In genomic region chr9:118168544-118168943, GRCm38 (mm10) we compare ENCODE assay signal across 8 mouse cellular contexts. TPM values are rescaled to one million over a fixed set of nuclear protein-coding genes. Genes with fewer than 3 reads are reported as not detected.
DNase-seq lines count a peak whose midpoint lies in the region; ATAC-seq lines count a peak whose summit lies in the region.

No protein-coding gene starts in this region.

- no peak overlapping the region for H3K27ac ChIP-seq in kidney, embryonic 14.5 days (ENCODE audit: low read depth, low read length)
- no peak overlapping the region for H3K27ac ChIP-seq in intestine, embryonic 16.5 days (ENCODE audit: low read length)

- ATAC-seq in kidney, embryonic 14.5 days (ENCODE audit: low FRiP score, low TSS enrichment), result no peak
- peak; percentile 99 for ATAC-seq in granulocyte monocyte progenitor cell, adult 5-6 weeks (replicated peaks; ENCODE audit: poor library complexity, severe bottlenecking)
- no peak for ATAC-seq in intestine, embryonic 16.5 days

- WGBS in kidney, embryonic 14.5 days, result 46% methylated on average over 5 of the region's 5 CpGs
- WGBS in intestine, embryonic 16.5 days, result 41% methylated on average over 5 of the region's 5 CpGs

- no peak overlapping the region for H3K4me2 ChIP-seq in kidney, embryonic 14.5 days (replicated peaks; ENCODE audit: low read depth, low read length)
- no peak overlapping the region for H3K4me2 ChIP-seq in intestine, embryonic 16.5 days (ENCODE audit: low read depth, low read length)

- peak; percentile 20 for DNase-seq in kidney, adult 18-20 months
- DNase-seq in ES-CJ7 (ENCODE audit: low read depth, low spot score), result peak; percentile 52
- DNase-seq in naive thymus-derived CD4-positive, alpha-beta T cell, adult 2 months (ENCODE audit: low read depth), result peak; percentile 64
- DNase-seq in right cerebral cortex, postnatal 36 days (ENCODE audit: low spot score in 2 of 2), result no peak
- DNase-seq in left cerebral cortex, postnatal 4 days, result no peak

- no peak overlapping the region for H3K4me3 ChIP-seq in kidney, embryonic 14.5 days (ENCODE audit: low read length)
- H3K4me3 ChIP-seq in intestine, embryonic 16.5 days (ENCODE audit: low read length), result no peak overlapping the region

- intact Hi-C loops in left cerebral cortex, postnatal 4 days (cut with DNase I), result no loop called here

- H3K36me3 ChIP-seq in kidney, embryonic 14.5 days (ENCODE audit: control insufficient read depth, insufficient read depth, low read length), result no peaks in the 10 kb centered on the region
- H3K36me3 ChIP-seq in intestine, embryonic 16.5 days (ENCODE audit: control insufficient read depth, insufficient read depth, low read length), result no peaks in the 10 kb centered on the region

- H3K27me3 ChIP-seq in kidney, embryonic 14.5 days (ENCODE audit: control insufficient read depth, insufficient read depth, low read length), result no peaks in the 10 kb centered on the region
- no peaks in the 10 kb centered on the region for H3K27me3 ChIP-seq in intestine, embryonic 16.5 days (replicated peaks; ENCODE audit: control insufficient read depth, insufficient read depth, low read length)

- H3K9ac ChIP-seq in kidney, embryonic 14.5 days (ENCODE audit: low read depth, low read length), result no peak overlapping the region
- no peak overlapping the region for H3K9ac ChIP-seq in intestine, embryonic 16.5 days (ENCODE audit: low read depth, low read length)

- H3K4me1 ChIP-seq in kidney, embryonic 14.5 days (ENCODE audit: control insufficient read depth, insufficient read depth, low read length), result no peaks in the 10 kb centered on the region
- H3K4me1 ChIP-seq in intestine, embryonic 16.5 days (ENCODE audit: control insufficient read depth, insufficient read depth, low read length), result no peaks in the 10 kb centered on the region

- H3K9me3 ChIP-seq in kidney, embryonic 14.5 days (ENCODE audit: control insufficient read depth, low read length), result peaks cover 5% of the 10 kb centered on the region; the same call in 1 of the 2 replicates
- no peaks in the 10 kb centered on the region for H3K9me3 ChIP-seq in intestine, embryonic 16.5 days (ENCODE audit: control insufficient read depth, low read length)

RNA-seq across cellular contexts. Expression of gene Cmc1, which starts 18.6 kb away (rescaled TPM):
- polyA plus RNA-seq in kidney, embryonic 14.5 days (2014; fragmentation: Nextera tagmentation; extraction: Ambion mirVana), result 52.6 and 68.7 TPM in 2 replicates
- 60.5 and 72.8 TPM in 2 replicates for total RNA-seq in granulocyte monocyte progenitor cell, adult 5-6 weeks (2014; fragmentation: Nextera tagmentation)
- 32.7 and 84.5 TPM in 2 replicates for total RNA-seq in granulocyte monocyte progenitor cell, adult 5-6 weeks (2017)
- 57.6 and 69.8 TPM in 2 replicates for polyA plus RNA-seq in intestine, embryonic 16.5 days (2015; fragmentation: Nextera tagmentation; extraction: Ambion mirVana)
- total RNA-seq in left cerebral cortex, postnatal 4 days (2021), result 10 to 100 TPM; 17.3 to 18.0 TPM

Comparison
In these comparisons a context has a peak if more than half of its experiments do, and no peak if none do; other contexts are left out.
1. DNase-seq: peak in kidney, adult 18-20 months (single experiment), ES-CJ7 (single experiment) and naive thymus-derived CD4-positive, alpha-beta T cell, adult 2 months (single experiment); none in right cerebral cortex, postnatal 36 days (0 of 2) and left cerebral cortex, postnatal 4 days (single experiment).